Mouse (Mus musculus): ENCODE results near the gene Lypla2.
A peak's percentile ranks its signal among the peaks of the same experiment; 100 is the strongest.

Gene Lypla2

GRCm38 (mm10) chr4:135971805-135972555, 446 bp downstream of the Lypla2 start:
- no peak for DNase-seq

DNA sequence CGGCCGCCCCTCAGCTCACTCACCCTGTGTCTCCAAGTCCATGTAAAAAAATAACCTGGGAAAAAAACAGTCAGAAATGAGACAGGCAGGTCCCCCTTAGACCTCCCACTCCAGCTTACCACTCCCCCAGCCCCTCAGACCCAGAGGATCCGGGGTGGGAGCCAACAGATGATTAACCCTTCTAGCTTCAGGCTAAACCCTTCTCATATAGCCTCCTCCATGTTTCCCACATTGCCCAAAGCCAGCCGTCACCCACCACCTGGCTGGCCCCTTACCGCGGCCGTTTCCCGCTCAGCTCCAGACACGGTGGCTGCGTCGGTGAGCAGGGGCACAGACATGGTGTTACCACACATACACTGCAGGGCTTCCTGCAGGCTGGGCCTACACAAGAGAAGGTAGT, 1.8 kb downstream of the Lypla2 start:
- no peak for DNase-seq

GRCm38 (mm10) chr4:135969070-135969750, 3.2 kb downstream of the Lypla2 start:
- no peak for DNase-seq

- no peak for DNase-seq
These were observed 4.1 kb downstream of the Lypla2 start for GRCm38 (mm10) chr4:135968271-135968869.

DNA sequence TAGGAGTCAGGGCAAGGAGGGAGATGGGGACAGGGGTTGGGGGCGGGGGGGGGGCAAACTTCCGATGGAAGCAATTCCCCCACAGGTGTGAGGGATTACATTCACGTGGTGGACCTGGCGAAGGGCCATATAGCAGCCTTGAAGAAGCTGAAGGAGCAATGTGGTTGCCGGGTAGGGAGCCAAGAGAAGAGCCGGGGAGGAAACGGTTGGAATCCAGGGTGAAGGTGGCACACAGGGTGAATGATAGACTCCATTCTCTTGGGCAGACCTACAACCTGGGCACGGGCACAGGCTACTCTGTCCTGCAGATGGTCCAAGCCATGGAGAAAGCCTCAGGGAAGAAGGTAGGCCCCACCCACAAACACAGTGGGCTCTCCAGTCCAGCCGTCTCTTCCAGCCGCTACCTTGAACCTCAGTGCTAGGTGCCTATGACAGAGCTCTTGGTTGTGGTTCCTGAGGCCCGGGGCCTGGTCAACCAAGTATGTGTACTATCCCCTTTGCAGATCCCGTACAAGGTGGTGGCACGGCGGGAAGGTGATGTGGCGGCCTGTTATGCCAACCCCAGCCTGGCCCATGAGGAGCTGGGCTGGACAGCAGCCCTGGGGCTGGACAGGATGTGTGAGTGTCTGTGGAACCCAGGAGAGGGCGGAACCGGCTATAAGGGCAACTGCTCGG, 5.2 kb downstream of the Lypla2 start:
- DNase-seq = no peak

DNA sequence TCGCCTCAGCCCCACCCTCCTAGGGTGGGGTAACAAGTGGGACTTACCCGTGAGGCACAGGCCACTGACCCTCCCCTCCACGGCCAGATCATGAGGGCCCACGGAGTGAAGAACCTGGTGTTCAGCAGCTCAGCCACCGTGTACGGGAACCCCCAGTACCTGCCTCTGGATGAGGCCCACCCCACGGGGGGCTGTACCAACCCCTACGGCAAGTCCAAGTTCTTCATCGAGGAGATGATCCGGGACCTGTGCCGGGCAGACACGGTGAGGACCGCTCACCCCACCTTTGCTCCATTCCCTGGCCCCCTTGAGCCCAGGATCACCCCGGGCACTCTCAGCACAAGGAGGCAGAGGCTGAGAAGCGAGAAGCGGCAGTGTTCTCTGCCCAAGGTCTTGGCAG, 6.1 kb downstream of the Lypla2 start:
- DNase-seq = no peak

GRCm38 (mm10) chr4:135965113-135965512, 7.3 kb downstream of the Lypla2 start:
- no peak for DNase-seq

DNA sequence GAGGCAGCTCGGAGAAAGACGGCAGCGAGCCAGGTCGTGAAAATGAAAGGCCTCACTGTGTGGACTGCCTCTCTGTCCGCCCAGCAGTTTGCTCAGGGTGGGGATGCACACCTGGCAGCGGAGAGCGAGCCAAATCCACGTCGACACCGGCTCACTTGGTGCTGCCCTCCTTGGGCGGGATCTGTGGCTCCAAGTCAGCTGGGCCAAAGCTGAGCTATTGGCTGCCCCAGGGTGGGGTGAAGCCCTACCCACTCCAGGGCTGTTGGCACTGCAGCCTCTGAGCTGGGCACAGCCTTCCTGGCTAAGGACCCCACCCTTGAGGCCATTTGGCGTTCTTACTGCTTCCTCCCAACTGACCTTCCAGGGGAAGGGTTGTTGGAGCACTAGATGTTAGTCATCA, 8.0 kb downstream of the Lypla2 start:
- peak; percentile 39 to 48 for DNase-seq

- peak; percentile 93 to 94 for DNase-seq
These were observed 8.8 kb downstream of the Lypla2 start, which contains the start of gene Gale for GRCm38 (mm10) chr4:135963457-135964193. Gene Gale (plus strand): TSS chr4:135963727.

DNA sequence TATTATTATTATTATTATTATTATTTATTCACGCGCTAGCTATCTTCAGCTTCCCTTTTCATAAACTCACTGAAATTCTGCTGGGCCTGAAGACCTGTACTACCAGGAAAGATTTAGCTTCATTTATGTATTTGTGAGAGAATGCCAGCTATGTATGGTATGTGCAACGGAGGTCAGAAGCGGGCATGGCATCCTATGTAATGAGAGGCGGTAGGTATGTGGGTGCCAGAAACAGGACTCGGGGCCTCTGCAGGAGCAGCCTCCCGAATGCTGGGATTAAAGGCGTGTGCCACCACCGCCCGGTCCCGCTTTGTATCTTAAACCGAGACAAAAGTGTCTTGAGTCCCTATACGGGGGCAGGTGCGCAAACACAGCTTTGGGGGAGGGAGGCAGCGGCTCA, 9.5 kb downstream of the Lypla2 start:
- DNase-seq = no peak

- DNase-seq = no peak
These were observed 10.2 kb downstream of the Lypla2 start for GRCm38 (mm10) chr4:135962198-135962597.

GRCm38 (mm10) chr4:135961709-135962108, 10.7 kb downstream of the Lypla2 start:
- no peak for DNase-seq

DNA sequence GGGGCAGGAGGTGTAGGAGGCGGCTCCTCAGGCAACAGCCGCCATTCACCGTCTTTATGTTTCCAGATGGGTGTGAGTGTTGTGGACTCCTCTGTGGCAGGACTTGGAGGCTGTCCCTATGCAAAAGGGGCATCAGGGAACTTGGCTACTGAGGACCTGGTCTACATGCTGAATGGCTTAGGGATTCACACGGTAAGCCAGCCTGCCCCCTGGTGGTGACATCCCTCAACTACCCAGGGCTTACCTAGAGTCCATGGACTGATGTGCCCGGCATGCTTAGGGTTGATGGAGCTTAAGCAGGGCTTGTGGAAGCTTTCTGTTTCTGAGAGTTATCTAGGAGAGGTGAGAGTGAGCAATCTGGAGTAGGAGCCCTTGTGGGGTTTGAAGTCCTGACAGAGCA, 11.7 kb downstream of the Lypla2 start:
- DNase-seq = peak; percentile 53 to 64

GRCm38 (mm10) chr4:135958354-135958753, 14.1 kb downstream of the Lypla2 start:
- DNase-seq = no peak

DNA sequence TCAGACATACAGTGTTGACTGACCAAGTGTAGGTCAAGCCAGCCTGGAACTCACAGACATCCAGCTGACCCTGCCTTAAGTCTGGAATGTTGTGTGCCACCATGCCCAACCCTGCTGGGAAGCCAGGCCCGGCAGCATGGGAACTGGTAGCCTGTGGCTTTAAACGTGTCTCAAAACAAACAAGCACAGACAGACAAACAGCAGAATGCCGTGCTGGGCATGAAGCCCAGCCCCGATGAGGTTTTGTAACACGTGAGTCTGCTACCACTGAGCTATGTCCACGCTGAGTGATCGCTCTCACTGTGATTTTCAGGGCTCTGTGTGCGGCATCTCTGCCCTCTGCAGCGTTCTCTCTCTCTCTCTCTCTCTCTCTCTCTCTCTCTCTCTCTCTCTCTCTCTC, 16.5 kb downstream of the Lypla2 start:
- DNase-seq = no peak

DNA sequence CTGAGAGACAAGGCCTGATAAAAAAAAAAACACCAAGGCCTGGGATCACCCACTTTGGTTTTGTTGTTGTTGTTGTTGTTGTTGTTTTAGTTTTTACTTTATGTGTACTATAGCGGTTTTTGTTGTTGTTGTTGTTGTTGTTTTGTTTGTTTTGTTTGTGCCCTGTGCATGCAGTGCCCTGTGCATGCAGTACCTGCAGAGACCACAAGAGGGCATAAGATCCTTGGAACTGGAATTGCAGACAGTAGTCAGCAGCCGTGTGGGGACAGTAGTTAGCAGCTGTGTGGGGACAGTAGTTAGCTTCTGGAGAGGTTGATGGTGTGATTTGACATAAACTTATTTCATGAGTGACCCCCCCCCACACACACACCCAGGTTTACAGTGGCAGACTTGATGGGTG, 18.2 kb downstream of the Lypla2 start:
- DNase-seq = no peak

DNA sequence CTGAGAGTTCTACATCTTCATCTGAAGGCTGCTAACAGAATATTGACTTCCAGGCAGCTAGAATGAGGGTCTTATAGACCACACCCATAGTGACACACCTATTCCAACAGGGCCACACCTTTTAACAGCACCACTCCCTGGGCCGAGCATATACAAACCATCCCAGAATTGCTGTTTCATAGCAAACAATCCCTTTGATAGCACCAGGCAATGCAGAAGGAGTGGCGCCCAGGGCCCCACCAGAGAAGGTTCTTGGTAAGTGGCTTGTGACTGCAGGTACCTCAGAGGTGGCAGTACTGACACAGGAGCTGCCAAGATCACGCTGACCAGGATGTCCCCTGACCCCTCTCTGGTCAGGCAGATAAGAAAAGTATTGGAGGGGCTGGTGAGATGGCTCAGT, 19.2 kb downstream of the Lypla2 start:
- DNase-seq = no peak

DNA sequence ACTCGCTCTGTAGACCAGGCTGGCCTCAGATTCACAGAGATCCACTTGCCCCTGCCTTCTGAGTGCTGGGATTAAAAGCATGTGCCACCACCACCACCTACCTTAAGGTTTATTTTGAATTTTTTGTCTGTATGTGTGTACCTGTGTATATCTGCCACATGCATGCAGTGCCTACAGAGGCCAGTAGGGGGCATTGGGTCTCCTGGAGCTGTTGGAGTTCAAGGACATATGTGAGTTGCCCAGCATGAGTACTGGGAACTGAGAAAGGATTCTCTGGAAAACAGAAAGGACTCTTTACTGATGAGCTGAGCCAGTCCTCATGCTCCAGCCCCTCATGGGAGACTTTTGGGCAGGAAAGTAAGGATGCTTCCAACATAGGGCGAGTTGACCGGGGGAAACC, 20.9 kb downstream of the Lypla2 start:
- no peak for DNase-seq

DNA sequence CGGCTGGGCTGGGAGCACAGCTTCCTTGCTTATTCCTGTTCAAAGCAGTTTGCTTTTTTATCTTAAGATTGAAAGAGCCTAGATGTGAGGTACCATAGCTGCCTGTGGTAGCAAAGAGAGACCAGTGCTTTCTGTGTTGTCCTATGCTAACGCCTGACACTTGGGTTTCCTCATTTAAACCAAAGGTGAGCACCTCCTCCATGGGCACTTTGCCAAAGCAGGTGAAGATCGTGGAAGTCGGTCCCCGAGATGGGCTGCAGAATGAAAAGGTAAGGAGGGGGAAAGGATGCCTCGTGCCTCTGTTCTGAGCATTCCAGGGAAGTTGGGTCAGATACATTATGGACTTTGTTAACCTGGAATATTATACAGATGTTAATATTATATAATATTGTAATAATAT, 22.1 kb downstream of the Lypla2 start:
- no peak for DNase-seq

DNA sequence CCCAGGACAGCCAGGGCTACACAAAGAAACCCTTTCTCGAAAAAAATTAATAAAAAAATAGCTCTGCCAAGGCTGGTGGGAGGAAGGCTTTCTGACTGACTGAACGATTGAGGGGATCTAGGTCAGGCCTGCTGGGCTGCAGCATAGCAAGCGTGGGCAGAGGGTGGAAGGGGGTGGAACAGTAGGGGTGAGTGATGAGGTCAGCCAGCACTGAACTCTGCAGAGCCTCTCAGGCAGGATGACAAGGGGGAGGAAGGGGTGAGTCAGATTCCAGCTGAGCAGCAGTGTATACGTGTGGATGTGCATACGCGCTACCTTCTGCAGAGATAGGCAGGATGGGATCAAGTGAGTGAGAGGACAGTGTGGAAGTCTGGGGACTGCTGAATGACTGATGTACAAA, 22.5 kb downstream of the Lypla2 start:
- DNase-seq = no peak

GRCm38 (mm10) chr4:135949475-135949874, 23.0 kb downstream of the Lypla2 start:
- no peak for DNase-seq

- no peak for DNase-seq
These were observed 24.3 kb downstream of the Lypla2 start for GRCm38 (mm10) chr4:135948142-135948541.

Measured in thymus, adult 18-20 months (tissue).